Mouse (Mus musculus) liver, adult 2 months (tissue): ENCODE measurements at regions not wholly inside any gene's neighbourhood (a gene's known extent, or its start where the extent isn't known, plus 50 kb on each side); places are given as distances from the start of the nearest gene placed in this dataset.

Experiments used
- CTCF ChIP-seq: fragments of 200-500 bp; IDR thresholded peaks from 2 replicates; pipeline ENCODE4 v1.5.1; 2011; ENCODE audit warnings: low read depth, low read length, control low read depth
- POLR2A ChIP-seq: fragments of 200-500 bp; IDR thresholded peaks from 2 replicates; pipeline ENCODE4 v1.6.1; 2011; ENCODE audit warnings: low read length, control low read depth; ENCODE audit not compliant: insufficient read depth; ENCODE audit errors: extremely low read depth

DNA sequence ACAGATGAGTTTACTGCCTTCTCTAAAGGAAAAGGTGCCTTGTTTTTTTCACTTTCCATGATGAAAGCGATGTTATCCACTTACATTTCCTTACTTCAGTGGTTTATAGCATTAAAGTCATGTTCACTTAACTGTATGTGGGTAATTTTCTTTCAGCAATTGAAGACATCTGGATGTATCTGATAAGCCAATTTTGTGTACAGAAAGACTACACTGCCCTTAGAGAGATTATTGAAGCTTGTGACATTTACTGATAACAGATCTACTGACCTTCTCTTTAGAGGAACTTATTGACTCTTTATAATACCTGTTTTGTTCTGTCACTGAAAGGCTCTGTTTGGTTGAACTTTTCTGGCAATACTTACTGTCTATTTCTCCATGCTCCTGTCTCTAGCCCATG is 1568.5 kb downstream of the Rapgef2 start:
- TF ChIP-seq CTCF (no peak), POLR2A (no peak)
